Mouse (Mus musculus): ENCODE results near the gene Gsg1l.

Gsg1l gene

GRCm38 (mm10) chr7:126031598-126032364 lies 50.4 kb downstream of the Gsg1l start:
- no peak for DNase-seq

GRCm38 (mm10) chr7:126027410-126027809 lies 54.8 kb downstream of the Gsg1l start:
- no peak for DNase-seq

- no peak for DNase-seq
Observed at GRCm38 (mm10) chr7:126026600-126026999, 55.6 kb downstream of the Gsg1l start.

GRCm38 (mm10) chr7:126019966-126020365 lies 62.2 kb downstream of the Gsg1l start:
- DNase-seq, result no peak

- no peak for DNase-seq
Observed at GRCm38 (mm10) chr7:126019321-126019720, 62.9 kb downstream of the Gsg1l start.

GRCm38 (mm10) chr7:126017455-126017854 lies 64.8 kb downstream of the Gsg1l start:
- DNase-seq, result no peak

GRCm38 (mm10) chr7:126012325-126013021 lies 69.7 kb downstream of the Gsg1l start:
- DNase-seq, result no peak

- DNase-seq, result no peak
Observed at GRCm38 (mm10) chr7:126008789-126009148, 73.4 kb downstream of the Gsg1l start.

GRCm38 (mm10) chr7:126008139-126008788 lies 73.9 kb downstream of the Gsg1l start:
- DNase-seq, result no peak

GRCm38 (mm10) chr7:126007132-126007910 lies 74.9 kb downstream of the Gsg1l start:
- DNase-seq, result no peak

GRCm38 (mm10) chr7:126005274-126005673 lies 76.9 kb downstream of the Gsg1l start:
- no peak for DNase-seq

GRCm38 (mm10) chr7:126001683-126002082 lies 80.5 kb downstream of the Gsg1l start:
- DNase-seq, result no peak

GRCm38 (mm10) chr7:125999921-126000320 lies 82.3 kb downstream of the Gsg1l start:
- DNase-seq, result no peak

GRCm38 (mm10) chr7:125996151-125996550 lies 86.1 kb downstream of the Gsg1l start:
- no peak for DNase-seq

GRCm38 (mm10) chr7:125992356-125992891 lies 89.8 kb downstream of the Gsg1l start:
- no peak for DNase-seq

- DNase-seq, result no peak
Observed at GRCm38 (mm10) chr7:125991846-125992245, 90.4 kb downstream of the Gsg1l start.

GRCm38 (mm10) chr7:125989969-125990368 lies 92.2 kb downstream of the Gsg1l start:
- peak; percentile 37 to 69 for DNase-seq

- no peak for DNase-seq
Observed at GRCm38 (mm10) chr7:125989489-125989888, 92.7 kb downstream of the Gsg1l start.

- DNase-seq, result no peak
Observed at GRCm38 (mm10) chr7:125988326-125988725, 93.9 kb downstream of the Gsg1l start.

- DNase-seq, result no peak
Observed at GRCm38 (mm10) chr7:125987117-125987516, 95.1 kb downstream of the Gsg1l start.

GRCm38 (mm10) chr7:125985565-125985964 lies 96.6 kb downstream of the Gsg1l start:
- no peak for DNase-seq
